Mouse (Mus musculus) mature B cell (primary cell): ENCODE data around the gene Aff1.

ENCODE experiments used
- in situ Hi-C: fragments of 300-500 bp; cut with MboI; formaldehyde crosslinking; loops from 2 replicates; pipeline ENCODE4 v1.14.3; 2019

Gene Aff1

GRCm38 (mm10) chr5:103836148-103836784, 144.1 kb downstream of the Aff1 start:
- in situ Hi-C loops, result no loop called here

DNA sequence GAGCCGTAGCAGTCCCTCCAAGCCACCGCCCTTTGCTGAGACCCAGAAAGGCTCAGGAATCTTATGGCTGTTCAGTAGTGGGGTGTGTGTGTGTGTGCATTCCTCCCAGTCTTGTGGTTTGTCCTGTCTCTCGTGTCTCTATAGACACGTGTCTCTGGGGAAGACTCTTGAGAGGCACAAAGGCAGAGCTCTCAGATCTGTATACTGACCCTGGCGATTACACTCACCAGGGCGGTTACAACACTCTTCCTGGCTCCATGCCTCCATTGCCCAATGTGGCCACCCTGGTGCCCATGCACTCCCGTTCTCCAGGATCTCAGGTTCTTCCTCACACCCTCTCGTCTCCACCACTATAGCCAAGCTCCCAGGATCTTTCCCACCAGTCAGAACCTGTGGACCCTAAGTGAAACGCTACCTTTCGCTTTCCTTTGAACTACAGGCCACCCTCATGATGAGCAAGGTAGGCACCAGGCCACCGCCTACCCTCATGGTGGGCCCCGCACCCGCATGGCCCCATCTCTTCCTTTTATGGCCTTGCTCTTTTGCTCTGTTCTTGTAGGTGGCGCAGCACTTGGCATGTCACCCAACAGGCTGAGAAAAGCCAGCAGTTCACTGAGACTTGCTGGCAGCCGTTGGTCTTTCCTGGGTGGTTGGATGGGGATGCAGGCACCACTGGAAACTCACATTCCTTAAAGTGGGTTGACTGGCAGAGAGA, 146.5 kb downstream of the Aff1 start:
- in situ Hi-C loops, result no loop called here

DNA sequence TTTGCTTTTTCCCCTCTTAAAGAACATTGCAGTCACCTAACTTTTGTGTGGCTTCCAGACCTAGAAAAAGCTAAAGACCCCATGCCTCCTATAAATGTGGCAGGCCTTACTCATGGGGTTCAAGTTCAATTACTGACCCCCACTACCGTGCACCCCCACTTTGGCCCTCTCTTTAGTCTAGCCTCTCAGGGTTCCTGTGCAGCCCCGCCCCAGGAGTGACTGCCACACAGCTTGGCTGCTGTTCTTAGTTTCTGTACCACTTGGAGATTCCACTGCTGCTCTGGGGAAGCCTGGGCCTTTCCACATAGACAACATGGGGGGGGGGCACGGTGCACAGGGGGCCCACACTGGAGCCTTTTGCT, 147.1 kb downstream of the Aff1 start:
- in situ Hi-C loops, result no loop called here

DNA sequence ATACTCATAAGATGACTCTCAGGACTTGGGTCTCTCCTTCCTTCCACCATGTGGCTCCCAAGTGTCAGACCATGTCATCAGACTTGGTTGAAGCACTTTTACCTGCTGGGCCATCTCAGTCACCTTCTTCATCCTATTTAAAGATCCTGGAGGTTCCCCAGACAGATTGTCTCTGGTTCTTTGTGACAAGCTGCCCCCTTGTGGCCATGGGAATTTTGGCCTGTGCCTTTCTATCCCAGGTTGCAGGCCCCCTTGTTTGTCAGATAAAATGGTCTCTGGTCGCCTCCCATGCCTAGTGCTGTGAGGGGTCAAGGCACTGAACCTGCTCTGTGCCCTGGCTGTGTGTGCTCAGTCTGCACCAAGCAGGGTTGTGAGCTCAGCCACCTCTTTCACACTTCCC, 151.8 kb downstream of the Aff1 start:
- in situ Hi-C loops, result no loop called here

- in situ Hi-C loops, result no loop called here
These were observed 153.4 kb downstream of the Aff1 start for GRCm38 (mm10) chr5:103845418-103846153.

GRCm38 (mm10) chr5:103846154-103846551, 154.0 kb downstream of the Aff1 start:
- in situ Hi-C loops, result no loop called here

DNA sequence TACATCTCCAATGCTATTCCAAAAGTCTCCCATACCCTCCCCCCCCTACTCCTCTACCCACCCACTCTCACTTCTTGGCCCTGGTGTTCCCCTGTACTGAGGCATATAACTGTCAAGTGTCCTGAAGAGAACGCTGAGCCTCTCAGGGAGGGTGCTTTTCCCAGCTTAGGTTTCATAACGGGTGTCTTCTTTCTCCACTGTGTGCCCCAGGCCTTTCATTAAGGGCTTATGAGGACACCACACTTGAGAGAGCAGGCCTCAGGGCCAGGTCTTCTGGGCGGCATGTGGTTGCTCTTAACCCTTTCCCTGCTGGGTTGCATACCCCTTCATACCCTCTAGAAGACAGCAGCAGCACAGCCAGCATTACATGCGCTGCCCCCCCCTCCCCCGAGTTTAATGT, 154.4 kb downstream of the Aff1 start:
- in situ Hi-C loops, result no loop called here

DNA sequence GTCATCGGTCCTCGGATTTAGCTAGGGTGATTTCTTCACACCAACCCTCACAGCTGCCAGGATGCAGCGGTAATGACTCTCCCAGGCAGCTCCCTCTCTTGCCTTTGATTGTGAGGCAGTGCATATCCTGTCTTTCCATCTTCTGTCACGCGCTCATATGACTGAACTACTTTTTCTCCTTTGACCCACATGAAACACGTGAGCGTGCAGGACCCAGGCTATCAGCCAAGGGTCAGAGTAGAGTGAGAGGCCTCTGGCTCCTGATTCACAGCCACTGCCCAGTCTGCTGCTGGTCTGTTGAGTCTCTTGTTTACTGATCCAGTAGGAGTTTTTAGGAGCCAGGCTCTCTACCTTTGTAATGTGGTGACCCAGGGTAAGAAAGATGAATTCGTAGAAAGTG, 156.4 kb downstream of the Aff1 start:
- in situ Hi-C loops, result no loop called here

GRCm38 (mm10) chr5:103852756-103853549, 160.8 kb downstream of the Aff1 start:
- in situ Hi-C loops, result no loop called here

- in situ Hi-C loops, result no loop called here
These were observed 162.1 kb downstream of the Aff1 start for GRCm38 (mm10) chr5:103854041-103854806.

DNA sequence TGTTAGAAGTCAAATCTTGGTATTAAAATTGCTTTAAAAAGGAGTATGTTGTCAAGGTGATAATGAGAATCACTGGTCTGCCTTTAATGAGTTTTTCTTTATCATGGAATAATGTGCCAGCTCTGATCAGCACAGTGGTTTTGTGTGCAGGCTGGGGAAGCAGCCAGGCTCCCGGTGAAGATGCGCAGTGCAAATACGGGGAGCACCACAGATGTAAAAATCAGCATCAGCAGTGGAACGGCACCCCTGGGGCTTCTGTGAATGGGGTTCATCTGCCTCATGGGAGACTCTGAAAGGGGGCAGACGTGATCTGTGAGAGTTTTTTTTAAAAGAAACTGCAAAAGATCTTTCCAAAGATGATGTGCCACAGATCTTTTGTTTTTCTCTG, 162.6 kb downstream of the Aff1 start:
- in situ Hi-C loops, result no loop called here

- in situ Hi-C loops, result no loop called here
These were observed 163.5 kb downstream of the Aff1 start for GRCm38 (mm10) chr5:103855483-103856211.

DNA sequence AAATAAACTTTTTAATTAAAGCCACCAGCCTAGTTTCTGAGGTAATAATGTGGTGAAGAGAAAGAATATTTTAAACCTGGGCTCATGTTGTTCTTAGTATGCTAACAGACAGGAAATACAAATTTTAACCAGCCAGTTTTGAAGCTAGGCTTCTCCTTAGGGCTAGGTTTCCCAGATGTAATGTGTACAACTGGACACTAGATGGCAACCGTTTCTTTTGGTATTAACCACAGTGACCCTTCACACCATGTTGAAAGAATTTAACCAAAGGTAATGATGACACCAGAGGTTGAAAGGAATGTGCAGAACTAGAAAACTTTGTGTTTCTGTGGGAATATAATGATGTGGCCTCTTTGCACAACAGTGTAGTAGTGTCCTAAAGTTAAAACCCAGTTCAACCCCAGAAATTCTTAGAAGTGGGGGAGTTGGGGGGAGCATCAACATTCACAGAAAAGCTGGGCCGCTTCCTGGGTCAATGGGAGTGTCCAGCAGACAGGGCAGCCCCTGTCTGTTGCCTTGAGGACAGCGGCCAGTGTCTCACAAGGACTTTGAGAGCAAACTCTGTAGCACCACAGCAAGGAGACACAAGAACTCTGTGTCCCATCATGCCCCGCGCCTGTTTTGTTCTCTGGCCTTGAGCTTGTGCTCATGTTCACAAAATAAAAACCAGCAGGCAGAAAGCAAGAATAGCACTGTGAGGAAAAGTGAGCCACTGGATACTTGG, 164.3 kb downstream of the Aff1 start:
- in situ Hi-C loops, result no loop called here

DNA sequence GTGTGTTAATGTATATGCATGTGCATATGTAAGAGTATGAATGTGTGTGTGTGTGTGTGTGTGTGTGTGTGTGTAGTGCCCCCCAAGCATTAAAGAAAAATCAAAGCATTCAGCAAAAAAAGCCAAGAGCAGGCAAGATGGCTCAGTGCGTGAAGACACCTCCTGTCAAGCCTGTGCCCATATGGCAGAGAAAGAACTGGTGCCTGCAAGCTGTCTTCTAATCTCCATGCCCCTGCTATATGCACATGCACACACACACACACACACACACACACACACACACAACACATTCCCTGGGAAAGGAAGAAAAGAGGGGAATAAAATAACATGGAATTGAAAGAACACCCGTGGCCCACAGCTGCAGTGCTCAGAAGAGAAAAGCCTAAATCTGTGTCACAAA, 165.0 kb downstream of the Aff1 start:
- in situ Hi-C loops, result no loop called here

GRCm38 (mm10) chr5:103860622-103861021, 168.4 kb downstream of the Aff1 start:
- in situ Hi-C loops, result no loop called here

DNA sequence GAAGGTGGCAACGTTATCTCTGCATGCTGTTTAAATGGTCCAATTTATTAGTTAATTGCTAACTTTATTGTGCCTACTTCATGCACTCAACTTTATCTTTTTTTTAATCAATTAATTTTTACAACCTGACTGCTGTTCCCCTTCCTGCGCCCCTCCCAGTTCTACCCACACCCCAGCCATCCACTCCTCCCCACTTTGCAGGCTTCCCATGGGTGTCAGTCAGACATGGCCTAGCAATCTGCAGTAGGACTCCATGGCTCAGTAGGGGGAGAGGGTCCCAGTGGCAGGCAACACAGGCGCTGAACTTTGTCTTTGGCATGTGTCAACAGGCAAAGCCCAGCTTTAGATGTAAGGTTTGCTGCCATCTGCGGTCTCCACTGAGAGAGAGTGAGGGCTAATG, 171.6 kb downstream of the Aff1 start:
- in situ Hi-C loops, result no loop called here

- in situ Hi-C loops, result no loop called here
These were observed 197.6 kb downstream of the Aff1 start for GRCm38 (mm10) chr5:103889766-103890165.

DNA sequence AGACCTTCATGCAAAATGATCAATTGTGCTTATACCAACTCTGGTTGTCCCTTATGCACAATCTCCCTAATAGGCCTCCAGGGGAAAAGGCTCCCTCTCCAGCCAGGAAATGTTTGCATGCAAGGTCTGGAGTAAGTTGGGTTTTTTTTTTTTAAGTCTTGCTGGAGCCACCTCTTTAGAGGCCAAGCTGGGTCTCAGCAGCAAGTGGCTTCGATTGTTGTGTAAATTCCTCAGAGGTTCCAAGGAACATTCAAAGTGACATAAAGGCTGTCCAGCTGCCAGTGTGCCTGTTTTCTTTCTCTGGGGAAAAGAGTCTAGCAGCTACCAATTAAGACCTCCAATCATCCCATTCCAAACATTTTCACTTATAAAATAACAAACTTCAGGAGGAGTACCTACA, 206.1 kb downstream of the Aff1 start:
- in situ Hi-C loops, result no loop called here
